Mouse (Mus musculus): ENCODE measurements at regions not wholly inside any gene's neighbourhood (a gene's known extent, or its start where the extent isn't known, plus 50 kb on each side); places are given as distances from the start of the nearest gene placed in this dataset.

DNA sequence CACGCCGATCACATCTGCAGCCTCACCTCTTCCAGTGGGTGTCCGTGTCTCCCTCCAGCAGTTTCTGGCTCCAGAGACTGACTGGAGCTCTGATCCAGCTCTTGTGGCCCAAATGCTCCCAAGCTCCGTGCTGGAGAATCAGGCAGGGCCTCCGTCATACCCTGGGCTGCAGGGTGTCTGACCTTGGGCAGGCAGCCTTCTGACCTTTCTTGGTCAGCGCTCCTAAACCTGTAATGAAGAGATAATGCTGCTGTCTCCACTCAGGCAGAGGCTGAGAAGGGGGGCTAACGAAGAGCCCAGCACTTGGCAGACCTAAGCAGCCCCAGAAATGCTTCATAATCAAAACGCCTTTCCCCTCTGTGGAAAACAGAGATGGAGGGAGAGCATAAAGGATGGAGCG, 89.9 kb upstream of the Mef2a start:
- no peak for DNase-seq (ENCODE audit: extremely low spot score in 1 of 2, low spot score in 1 of 2)

DNA sequence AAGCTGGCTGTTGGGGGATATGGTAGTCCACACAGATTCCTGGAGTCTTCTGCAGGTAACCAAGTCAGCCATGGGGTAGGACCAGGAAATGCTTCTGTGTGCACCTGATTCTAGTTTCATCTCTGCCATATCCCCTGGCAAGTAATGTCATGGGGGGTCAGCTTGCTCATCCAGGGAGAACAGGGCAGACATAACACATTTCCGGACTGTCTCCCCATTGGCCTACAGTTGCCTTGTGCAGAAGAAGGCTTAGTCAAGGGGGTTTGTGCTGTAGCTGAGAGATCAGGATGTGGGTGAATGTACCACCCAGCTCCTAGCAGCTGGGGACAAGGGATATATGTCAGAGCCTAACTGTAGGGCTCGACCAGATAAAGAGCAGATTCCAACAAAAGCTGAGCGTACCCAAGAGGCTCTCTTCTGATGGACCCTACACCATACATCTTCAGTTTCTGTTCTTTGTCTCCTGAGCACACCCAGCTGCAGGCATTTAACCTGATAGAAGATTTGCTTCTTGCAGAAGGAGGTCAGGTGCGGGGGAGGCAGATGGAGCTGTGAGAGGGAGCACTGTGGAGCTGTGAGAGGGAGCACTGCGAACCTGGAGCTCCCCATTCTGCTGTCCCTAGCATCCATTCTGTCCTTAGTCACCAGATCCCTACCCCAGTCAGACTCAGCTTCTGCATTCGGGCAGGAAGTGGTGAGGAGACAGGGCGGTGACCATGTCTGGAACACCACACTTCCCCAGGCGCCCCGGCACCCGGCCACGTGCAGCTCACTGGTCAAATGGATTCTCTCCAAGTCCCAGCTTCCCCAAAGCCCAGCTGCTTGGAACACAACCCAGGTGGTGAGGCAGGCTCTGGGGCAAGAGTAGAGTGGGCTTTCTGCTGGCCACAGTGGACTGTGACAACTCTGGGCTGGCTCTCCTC, 88.9 kb upstream of the Mef2a start:
- peak; percentile 35 to 50 for DNase-seq (ENCODE audit: extremely low spot score in 1 of 2, low spot score in 1 of 2)

DNA sequence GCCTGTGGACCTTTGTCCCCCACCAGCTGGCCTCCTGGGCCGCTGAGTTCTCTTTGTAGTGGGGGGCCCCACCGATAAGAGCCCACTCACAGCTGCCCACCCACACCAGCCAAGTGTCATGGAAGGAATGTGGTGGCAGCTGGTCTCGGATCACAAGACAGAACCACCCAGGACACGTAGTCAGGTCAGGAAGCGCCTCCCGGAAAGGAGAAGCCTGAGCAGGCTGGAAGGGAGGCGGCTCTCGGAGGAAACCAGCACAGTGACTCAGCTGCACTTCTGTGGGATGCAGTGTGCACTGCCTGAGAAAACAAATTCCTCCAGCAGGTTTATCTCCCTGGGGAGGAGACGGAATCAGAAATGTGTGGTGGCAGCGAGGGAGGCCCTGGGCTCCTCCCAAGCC, 87.2 kb upstream of the Mef2a start:
- peak; percentile 47 to 67 for DNase-seq (ENCODE audit: extremely low spot score in 1 of 2, low spot score in 1 of 2)

DNA sequence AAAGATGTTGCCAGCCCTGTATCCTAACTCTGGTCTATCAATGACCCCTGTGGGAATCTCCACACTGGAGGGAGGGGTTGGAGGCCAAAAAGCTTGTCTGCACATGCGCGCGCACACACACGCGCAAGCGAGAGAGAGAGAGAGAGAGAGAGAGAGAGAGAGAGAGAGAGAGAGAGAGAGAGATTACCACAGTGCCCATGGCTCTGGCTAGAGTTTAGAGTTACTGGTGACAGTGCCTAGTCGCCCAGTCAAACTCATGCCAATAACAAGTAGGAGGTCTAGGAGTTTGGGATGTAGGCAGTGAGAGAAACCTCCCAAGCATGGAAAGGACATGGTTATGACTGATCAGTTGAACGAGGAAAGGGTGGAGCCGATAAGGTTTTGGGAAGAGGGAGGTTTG, 86.6 kb upstream of the Mef2a start:
- no peak for DNase-seq (ENCODE audit: extremely low spot score in 1 of 2, low spot score in 1 of 2)

DNA sequence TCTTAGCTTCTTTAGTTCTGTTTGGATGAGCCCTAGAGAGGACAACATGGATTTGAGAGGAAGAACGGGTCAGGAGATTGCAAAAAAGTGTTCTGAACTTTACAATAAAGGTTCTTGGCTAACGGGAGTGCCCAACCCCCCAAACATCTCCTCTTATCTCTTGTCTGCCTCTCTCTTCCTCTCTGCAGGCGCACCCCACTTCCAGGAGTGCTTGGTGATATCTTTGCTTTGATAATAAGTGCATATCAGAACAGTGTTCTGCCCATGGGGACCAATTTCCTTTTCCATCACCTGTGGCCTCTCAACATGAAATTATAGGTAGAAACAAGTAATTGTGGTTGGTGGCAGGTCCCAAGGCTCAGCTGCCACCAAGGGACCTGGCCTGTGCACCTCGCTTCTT, 86.0 kb upstream of the Mef2a start:
- DNase-seq (ENCODE audit: extremely low spot score in 1 of 2, low spot score in 1 of 2) = no peak

DNA sequence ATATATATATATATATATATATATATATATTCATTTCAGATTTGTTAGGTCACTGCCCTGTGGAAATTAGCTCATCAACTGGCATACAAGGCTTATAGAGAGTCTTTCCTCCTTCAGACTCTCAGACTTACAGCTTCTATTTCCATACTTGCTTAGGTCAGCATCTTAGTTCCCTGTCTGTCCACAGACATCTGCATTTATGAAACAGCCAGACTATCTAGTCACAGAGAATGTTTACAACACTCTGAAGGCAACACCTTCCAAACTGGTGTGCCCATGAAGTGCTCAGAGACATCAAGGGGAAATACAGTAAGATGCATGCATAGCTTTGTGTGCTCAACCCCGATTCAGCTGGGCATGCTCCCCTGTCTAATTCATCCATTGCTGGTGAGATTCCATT, 85.2 kb upstream of the Mef2a start:
- DNase-seq (ENCODE audit: extremely low spot score in 1 of 2, low spot score in 1 of 2) = no peak

DNA sequence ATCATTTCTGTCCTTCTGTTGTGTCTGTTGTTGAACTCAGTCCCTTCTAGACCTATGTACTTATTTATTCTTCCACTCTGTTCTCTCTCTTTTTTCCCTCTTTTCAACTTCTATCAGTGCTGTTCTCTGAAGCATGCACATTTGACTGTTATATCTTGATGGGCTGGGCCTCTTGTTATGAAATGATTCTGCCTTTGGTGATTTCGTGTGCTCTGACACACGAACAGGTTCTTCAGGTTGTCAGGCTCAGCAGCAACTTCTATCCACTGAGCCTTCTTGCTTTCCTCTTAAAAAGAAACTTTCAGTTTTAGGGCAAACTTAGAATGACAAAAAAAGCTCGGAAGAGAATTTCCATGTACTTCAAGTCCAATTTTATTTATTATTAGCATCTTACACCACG, 83.4 kb upstream of the Mef2a start:
- no peak for DNase-seq (ENCODE audit: extremely low spot score in 1 of 2, low spot score in 1 of 2)

DNA sequence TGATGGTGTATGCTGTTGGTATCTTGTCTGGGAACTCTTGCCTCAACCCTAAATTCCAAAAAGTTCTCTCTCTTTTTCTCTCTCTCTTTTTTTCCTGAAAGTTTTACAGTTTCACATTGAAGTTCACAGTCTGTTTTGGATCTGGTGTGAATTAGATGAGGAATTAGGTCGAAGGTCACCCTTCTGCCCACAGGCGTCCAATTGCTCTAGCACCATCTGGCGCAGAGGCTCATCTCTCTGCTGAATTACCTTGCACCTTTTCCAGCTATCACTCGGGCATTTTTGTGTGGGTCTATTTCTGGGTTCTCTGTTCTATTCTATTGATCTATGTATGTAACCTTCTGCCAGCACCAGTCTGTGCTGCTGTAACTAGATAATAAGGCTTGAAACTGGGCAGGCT, 81.8 kb upstream of the Mef2a start:
- no peak for DNase-seq (ENCODE audit: extremely low spot score in 1 of 2, low spot score in 1 of 2)

DNA sequence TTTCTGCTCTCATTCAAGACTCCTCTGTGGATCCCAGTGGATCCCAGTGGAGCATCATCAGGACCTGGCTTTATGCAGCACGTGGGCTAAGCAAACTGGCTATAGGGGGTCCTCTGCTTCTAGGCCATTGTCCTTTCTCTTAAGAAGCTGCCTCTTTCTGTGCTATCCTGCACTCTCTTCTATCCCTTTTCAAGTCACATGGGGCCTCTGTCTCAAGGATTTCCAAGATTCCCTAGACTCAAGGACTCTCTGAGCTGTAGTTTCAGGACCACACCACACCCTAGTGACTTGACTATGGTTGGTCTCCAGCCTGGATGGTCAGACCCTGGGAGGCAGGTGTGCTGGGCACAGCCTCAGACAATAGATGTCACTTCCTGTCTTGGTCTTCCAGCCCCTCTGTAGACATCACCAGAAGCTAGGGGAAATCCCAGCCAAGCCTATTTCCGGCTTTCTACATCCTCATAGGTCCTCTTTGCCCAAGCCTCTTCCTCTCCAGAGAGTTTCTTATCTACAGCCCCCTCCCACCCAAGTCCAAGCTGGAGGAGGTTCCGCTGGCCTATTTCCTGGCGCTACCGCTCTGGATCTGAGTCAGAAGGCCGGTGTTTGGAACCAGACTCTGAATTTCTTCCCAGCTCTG, 78.6 kb upstream of the Mef2a start:
- no peak for DNase-seq (ENCODE audit: extremely low spot score in 1 of 2, low spot score in 1 of 2)

DNA sequence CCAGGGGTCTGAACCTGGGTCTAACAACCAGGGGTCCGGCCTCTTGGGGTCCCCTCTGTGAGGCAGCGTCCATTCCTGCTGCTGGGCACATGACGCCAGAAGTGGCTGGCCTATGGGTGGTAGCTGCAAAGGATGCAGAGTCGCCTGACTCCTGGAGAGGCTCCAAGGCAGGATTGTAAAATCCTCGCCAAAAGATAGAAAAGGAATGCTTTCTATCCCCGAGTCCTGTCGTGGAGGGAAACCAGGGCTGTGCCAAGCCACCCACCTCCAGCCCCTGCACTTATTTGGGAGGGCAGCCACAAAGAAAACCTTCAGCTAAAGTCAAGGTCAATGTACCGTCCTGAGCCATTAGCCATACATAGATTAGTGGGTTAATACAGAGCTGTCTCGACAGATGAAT, 73.9 kb upstream of the Mef2a start:
- DNase-seq (ENCODE audit: extremely low spot score in 1 of 2, low spot score in 1 of 2) = no peak

DNA sequence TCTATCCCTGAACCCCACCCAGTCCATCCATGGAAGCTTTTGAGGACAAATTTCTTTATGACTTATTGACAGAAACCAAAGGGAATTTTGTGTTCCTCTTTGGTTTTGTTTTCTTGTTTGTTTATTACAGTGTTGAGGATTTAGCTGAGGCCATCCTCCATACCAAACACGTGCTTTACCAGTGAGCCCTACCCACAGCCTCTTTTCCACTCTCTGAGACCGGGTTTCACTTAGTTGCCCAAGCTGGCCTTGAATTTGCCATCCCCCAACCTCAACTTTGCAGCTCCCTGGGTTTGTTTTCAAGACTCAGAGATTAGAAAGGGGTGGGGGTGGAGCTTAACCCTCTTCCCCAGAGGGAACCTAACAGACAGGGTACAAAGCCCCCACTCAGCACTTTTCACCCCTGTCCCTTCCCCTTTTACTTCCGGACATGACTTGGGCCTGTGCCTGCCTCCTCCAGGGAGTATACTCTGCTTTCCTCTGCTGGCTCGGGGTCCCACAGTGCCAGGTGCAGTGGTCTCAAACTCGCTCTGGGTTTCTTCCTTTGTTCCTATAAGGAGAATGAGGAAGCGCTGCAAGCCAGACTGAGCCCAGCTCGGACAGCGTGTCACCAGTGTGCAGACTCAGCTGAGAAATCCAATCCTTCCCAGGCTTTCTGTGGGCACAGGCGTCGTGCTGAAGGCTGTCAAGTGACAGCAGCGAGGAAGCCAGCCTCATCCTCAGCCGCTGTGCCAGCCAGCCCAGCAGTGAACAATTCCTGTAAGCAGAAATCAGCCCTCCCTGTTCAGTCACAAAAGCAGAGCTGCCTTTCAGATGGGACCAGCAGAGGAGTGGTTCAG, 72.8 kb upstream of the Mef2a start:
- DNase-seq (ENCODE audit: extremely low spot score in 1 of 2, low spot score in 1 of 2) = peak in 1 of 2 experiments; percentile 54

DNA sequence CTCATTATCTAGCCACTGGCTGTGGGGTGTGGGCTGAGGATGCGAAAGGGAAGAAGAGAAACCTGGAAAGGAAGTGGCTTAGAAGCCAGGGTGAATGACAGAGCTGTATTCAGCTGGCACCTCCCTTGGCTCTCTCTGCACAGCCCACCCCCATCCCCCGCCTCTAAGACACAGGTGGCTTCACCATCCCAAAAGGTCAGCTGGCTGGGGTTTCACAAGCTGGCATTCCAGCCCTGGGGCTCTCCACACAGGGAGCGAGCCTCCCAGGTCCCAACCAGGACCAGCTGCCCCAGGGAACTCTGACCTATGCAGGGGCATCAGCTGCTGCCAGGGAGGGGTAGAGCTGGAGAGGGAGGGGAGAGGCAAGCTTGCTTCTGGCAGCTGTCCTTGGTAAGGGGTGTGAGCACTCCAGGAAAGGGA, 71.9 kb upstream of the Mef2a start:
- no peak for DNase-seq (ENCODE audit: extremely low spot score in 1 of 2, low spot score in 1 of 2)

DNA sequence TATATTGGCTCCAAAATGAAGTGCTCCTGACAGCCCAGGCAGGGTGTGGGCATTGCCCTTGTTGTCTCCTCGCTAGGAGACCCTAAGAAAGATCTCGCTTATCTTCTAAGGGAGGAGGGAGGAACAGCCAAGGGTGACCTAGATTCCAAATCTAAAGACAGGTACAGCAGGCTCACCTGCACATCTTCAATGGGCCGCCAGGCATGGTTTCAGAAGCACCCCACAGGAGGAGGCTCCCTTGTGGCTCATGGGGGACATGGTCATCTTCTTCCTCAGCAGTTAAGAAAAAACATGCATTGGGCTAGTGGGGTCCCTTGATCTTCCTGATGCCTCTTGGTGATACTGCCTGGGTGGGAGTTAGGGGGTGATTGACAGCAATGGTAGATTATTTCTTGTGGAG, 71.0 kb upstream of the Mef2a start:
- DNase-seq (ENCODE audit: extremely low spot score in 1 of 2, low spot score in 1 of 2) = no peak

DNA sequence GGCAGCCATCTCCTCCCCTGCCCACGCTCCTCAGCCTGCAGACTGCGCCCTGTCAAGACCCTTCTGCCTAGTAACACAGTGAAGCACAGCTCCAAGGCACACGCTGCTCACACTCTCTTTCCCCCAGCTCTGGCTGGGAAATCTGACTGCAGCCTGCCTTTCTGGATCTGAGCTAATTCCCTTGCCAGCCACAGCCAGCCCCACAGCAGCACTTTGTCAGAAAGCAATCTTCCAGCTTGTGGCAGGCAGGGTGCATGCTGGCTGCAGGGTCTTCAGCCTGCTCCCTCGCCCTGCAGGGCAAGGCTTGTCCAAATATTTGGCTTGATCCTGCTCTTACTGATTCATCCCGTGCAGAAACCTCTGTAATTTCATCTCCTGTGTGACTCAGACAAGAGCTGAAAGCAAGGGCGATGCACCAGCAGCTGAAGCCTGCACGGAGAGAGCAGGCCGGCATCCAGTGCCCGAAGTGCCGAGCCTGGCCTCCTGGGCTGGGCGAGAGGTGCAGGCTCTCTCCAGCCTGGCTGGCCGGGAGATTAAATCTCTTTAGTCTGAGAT, 70.4 kb upstream of the Mef2a start:
- DNase-seq (ENCODE audit: extremely low spot score in 1 of 2, low spot score in 1 of 2) = peak; percentile 56 to 67

DNA sequence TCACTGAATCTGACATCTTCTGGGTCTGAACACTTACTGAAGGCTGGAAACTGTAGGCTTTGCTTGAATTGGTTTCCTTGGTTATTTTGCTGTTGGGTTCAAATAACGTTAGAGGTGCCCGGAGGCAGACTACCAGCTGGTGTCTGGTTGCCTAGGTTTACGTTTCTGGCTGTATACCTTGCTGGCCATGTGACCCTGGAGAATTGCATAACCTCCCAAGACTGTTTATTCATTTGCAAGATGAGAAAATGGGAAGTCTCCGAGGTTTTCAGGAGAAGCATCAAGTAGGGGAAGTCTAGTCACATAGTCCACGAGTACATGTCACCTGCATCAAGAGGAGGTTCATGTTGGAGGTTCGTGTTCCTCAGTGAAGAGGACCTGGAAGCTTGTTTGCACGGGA, 69.6 kb upstream of the Mef2a start:
- no peak for DNase-seq (ENCODE audit: extremely low spot score in 1 of 2, low spot score in 1 of 2)

DNA sequence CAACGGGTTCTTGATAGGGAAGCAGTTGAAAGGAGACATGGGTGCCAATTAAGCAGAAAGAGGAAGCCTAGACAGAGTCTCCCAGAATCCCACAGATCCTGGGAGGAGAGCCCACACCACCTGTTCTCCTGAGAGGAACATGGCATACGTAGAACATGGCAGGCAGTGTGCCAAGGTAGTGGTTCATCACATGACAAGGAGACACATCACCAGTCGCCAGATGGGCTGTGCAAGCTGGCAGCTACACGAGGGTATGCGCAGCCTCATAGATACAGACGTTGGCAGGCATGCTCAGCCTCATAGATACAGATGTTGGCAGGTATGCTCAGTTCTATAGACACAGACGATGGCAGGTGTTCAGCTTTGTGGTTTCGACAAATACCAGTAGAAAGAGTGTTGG, 68.1 kb upstream of the Mef2a start:
- no peak for DNase-seq (ENCODE audit: extremely low spot score in 1 of 2, low spot score in 1 of 2)

DNA sequence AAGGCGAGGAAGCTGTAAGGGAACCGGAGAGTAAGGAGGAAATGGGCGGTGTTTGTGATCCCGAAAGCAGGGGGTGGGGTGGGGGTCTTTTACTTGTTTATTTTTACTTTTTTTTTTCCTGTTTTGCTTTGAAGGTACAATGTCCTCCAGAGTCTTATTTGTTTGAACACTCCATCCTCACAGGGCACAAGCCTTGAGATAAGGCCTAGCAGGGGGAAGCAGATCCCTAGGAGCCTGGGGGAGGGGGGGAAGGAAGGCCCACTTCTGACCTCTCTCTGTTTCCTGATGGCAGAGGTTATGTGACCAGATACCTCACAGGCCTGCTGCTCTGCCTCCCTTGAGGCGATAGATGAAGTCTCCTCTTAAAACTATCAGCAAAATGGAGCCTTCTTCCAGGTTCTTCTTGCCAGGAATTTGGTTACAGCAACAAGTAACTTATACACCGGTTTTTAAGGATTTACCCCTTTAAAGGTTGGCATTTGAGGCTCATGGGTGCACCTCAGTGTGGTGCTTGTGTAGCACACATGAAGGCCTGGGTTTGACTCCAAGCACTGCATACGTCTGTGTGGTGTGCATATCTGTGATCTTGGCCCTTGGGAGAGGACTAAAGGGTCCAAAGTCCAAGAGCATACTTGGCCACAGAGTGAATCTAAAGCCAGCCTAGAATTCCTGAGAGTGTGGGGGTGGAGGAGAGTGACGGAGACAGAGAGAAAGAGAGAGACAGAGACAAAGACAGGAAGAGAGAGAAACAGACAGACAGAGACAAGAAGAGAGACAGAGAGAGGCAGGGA, 64.8 kb upstream of the Mef2a start:
- no peak for DNase-seq (ENCODE audit: extremely low spot score in 1 of 2, low spot score in 1 of 2)

DNA sequence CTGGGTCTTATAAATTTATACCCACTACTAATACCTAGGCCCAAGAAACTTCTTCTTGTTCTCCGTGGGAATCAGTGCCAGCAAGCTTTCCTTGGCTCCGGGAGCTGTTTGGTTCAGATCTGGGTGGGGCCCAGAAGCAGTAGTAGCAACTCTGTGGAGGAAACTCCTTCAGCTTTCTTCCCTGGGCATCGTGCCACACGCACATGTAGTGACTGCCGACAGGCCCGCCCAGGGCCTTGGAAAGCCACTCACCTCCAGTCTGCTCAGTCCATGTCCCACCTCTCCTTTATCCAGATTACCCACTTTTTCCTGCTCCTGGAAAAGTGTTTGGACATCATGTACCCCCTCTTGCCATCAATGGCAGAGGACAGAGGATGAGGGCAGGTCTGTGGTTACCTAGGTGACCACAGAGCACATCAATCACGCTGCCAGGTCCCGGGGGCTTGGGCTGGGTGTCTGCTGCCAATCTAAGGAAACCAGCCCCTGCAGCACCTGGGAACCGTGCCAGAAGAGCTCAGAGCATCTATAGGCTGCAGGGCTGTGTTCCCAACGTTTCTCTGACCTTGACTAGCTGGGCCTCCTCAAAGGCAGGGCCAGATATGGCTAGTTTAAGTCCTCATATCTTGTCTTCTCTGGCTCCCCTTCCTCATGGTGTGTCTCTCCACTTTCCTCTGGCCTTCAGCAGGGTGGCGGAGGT, 63.1 kb upstream of the Mef2a start:
- DNase-seq (ENCODE audit: extremely low spot score in 1 of 2, low spot score in 1 of 2) = no peak

DNA sequence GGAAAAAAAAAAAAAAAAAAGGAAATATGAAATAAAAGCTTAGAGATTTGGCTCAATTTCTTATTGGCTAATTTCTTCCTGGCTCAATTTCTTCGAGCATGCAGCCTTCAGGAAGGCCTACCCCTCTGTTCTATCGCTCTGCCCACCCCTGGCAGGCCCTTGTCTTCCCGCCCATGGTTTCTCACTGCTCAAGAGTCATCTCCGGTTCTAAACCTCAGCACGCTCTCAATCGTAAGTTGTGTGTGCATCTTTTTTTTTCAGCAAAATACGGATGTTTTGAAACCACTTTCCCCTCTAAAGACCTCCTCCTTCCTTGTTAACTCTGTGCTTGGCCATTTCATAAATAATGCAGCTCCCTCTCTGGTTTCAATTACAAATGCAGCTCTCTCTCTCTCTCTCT, 58.3 kb upstream of the Mef2a start:
- DNase-seq (ENCODE audit: extremely low spot score in 1 of 2, low spot score in 1 of 2) = no peak

DNA sequence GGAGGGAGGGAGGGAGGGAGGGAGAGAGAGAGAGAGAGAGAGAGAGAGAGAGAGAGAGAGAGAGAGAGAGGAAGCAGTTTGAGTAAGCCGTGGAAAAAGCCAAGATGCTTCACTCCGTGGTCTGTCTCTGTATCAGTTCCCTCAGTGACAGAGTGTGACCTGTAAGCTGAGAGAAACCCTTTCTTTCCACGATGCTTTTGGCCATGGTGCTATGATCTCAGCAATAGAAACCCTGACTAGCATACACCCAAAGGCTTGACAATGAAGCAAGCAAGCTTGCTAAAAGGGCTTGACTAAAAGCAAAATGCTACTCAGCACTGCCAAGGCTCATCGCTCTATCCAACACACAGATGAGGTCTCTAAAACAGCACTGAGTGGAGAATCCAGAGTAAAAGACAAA, 57.4 kb upstream of the Mef2a start:
- no peak for DNase-seq (ENCODE audit: extremely low spot score in 1 of 2, low spot score in 1 of 2)
